Mouse (Mus musculus): ENCODE measurements at regions not wholly inside any gene's neighbourhood (a gene's known extent, or its start where the extent isn't known, plus 50 kb on each side); places are given as distances from the start of the nearest gene placed in this dataset.
"Not testable (repeated sequence)": the region's sequence is repeated elsewhere in the genome, so short reads cannot be mapped to it uniquely, and the experiment has no call there.

- TF ChIP-seq ZKSCAN1 (IDR thresholded peaks at IDR 0.05; ENCODE audit: borderline replicate concordance, low read depth, low read length): no peak
- TF ChIP-seq NELFE (IDR thresholded peaks at IDR 0.05; ENCODE audit: low read depth, low read length): no peak
- TF ChIP-seq UBTF (IDR thresholded peaks at IDR 0.05; ENCODE audit: low read depth, low read length): no peak
- TF ChIP-seq EP300 (IDR thresholded peaks at IDR 0.05; ENCODE audit: low read length): no peak
- TF ChIP-seq MYC (IDR thresholded peaks at IDR 0.05; ENCODE audit: low read depth, low read length): no peak
- TF ChIP-seq CTCF (conservative IDR thresholded peaks at IDR 0.05 in 1 of 2, IDR thresholded peaks at IDR 0.05 in 1 of 2; ENCODE audit: low read depth in 2 of 2, low read length in 2 of 2): no peak
- no peak for TF ChIP-seq MEF2A (IDR thresholded peaks at IDR 0.05; ENCODE audit: borderline replicate concordance, low read depth, low read length)
- TF ChIP-seq E2F4 (IDR thresholded peaks at IDR 0.05; ENCODE audit: insufficient replicate concordance, low read depth, low read length): no peak
- TF ChIP-seq NRF1 (IDR thresholded peaks at IDR 0.05; ENCODE audit: low read depth, low read length): no peak
- no peak for TF ChIP-seq TBP (conservative IDR thresholded peaks at IDR 0.05; ENCODE audit: low read depth, low read length)
- dilution Hi-C loops (cut with MboI; ENCODE audit: extremely low pct_ligation_motif_present, extremely low pct_unique_long_range_greater_than_20kb, low sequenced_read_pairs) (no loop called here), in situ Hi-C loops (cut with MboI; ENCODE audit: low pct_ligation_motif_present, low pct_unique_long_range_greater_than_20kb, low sequenced_read_pairs) (no loop called here)
- Histone ChIP-seq H3K27ac (ENCODE audit: insufficient read depth, low read depth) (no peak overlapping the region), H3K4me3 (replicated peaks in 1 of 3; ENCODE audit: low read depth in 2 of 3, low read length in 2 of 3, poor library complexity in 1 of 3) (no peak overlapping the region), H3K79me2 (replicated peaks; ENCODE audit: control insufficient read depth, extremely low read depth, insufficient read depth, poor library complexity, severe bottlenecking) (no peaks in the 10 kb centered on the region), H3K4me2 (ENCODE audit: insufficient read depth, low read depth, poor library complexity, severe bottlenecking) (no peak overlapping the region), H3K36me3 (replicated peaks in 1 of 2; ENCODE audit: control insufficient read depth in 1 of 2, insufficient read depth in 1 of 2, low read length in 1 of 2) (no peaks in the 10 kb centered on the region), H3K9me3 (replicated peaks; ENCODE audit: low read length) (no peaks in the 10 kb centered on the region), H3K4me1 (ENCODE audit: control insufficient read depth in 1 of 2, insufficient read depth in 2 of 2) (no peaks in the 10 kb centered on the region), H3K27me3 (replicated peaks) (no peaks in the 10 kb centered on the region), H3K9ac (ENCODE audit: insufficient read depth, low read depth) (no peak overlapping the region)
- no peak for DNase-seq (ENCODE audit: extremely low read depth)
Observed at GRCm38 (mm10) chr10:37725609-37726008, 586.9 kb upstream of the Marcks start.

GRCm38 (mm10) chr10:37724994-37725393, 586.3 kb upstream of the Marcks start:
- H3K36me3 ChIP-seq (replicated peaks in 1 of 2; ENCODE audit: control insufficient read depth in 1 of 2, insufficient read depth in 1 of 2, low read length in 1 of 2); H3K4me2 ChIP-seq (ENCODE audit: insufficient read depth, low read depth, poor library complexity, severe bottlenecking); H3K9ac ChIP-seq (ENCODE audit: insufficient read depth, low read depth); dilution Hi-C loops (cut with MboI; ENCODE audit: extremely low pct_ligation_motif_present, extremely low pct_unique_long_range_greater_than_20kb, low sequenced_read_pairs); H3K27me3 ChIP-seq (replicated peaks); DNase-seq (ENCODE audit: extremely low read depth); H3K4me1 ChIP-seq (ENCODE audit: control insufficient read depth in 1 of 2, insufficient read depth in 2 of 2); H3K27ac ChIP-seq (ENCODE audit: insufficient read depth, low read depth); in situ Hi-C loops (cut with MboI; ENCODE audit: low pct_ligation_motif_present, low pct_unique_long_range_greater_than_20kb, low sequenced_read_pairs); H3K9me3 ChIP-seq (replicated peaks; ENCODE audit: low read length); H3K79me2 ChIP-seq (replicated peaks; ENCODE audit: control insufficient read depth, extremely low read depth, insufficient read depth, poor library complexity, severe bottlenecking); H3K4me3 ChIP-seq (replicated peaks in 1 of 3; ENCODE audit: low read depth in 2 of 3, low read length in 2 of 3, poor library complexity in 1 of 3): not testable (repeated sequence)

GRCm38 (mm10) chr10:37720748-37721147, 582.0 kb upstream of the Marcks start:
- no peak overlapping the region for H3K9ac ChIP-seq (ENCODE audit: insufficient read depth, low read depth)
- no peaks in the 10 kb centered on the region for H3K36me3 ChIP-seq (replicated peaks in 1 of 2; ENCODE audit: control insufficient read depth in 1 of 2, insufficient read depth in 1 of 2, low read length in 1 of 2)
- no peak for DNase-seq (ENCODE audit: extremely low read depth)
- no peaks in the 10 kb centered on the region for H3K27me3 ChIP-seq (replicated peaks)
- no peak for TF ChIP-seq TBP (conservative IDR thresholded peaks at IDR 0.05; ENCODE audit: low read depth, low read length)
- no peak for TF ChIP-seq USF2 (conservative IDR thresholded peaks at IDR 0.05; ENCODE audit: low read depth, low read length)
- no peak for TF ChIP-seq KAT2A (IDR thresholded peaks at IDR 0.05; ENCODE audit: insufficient replicate concordance, low read length)
- no peak for TF ChIP-seq CHD1 (IDR thresholded peaks at IDR 0.05; ENCODE audit: low read depth, low read length)
- no peak for TF ChIP-seq MYC (IDR thresholded peaks at IDR 0.05; ENCODE audit: low read depth, low read length)
- no peak for TF ChIP-seq MXI1 (IDR thresholded peaks at IDR 0.05; ENCODE audit: low read depth, low read length)
- no peak for TF ChIP-seq MAZ (IDR thresholded peaks at IDR 0.05; ENCODE audit: low read depth, low read length)
- dilution Hi-C loops (cut with MboI; ENCODE audit: extremely low pct_ligation_motif_present, extremely low pct_unique_long_range_greater_than_20kb, low sequenced_read_pairs) (no loop called here), in situ Hi-C loops (cut with MboI; ENCODE audit: low pct_ligation_motif_present, low pct_unique_long_range_greater_than_20kb, low sequenced_read_pairs) (no loop called here)
- H3K79me2 ChIP-seq (replicated peaks; ENCODE audit: control insufficient read depth, extremely low read depth, insufficient read depth, poor library complexity, severe bottlenecking): no peaks in the 10 kb centered on the region
- no peaks in the 10 kb centered on the region for H3K4me1 ChIP-seq (ENCODE audit: control insufficient read depth in 1 of 2, insufficient read depth in 2 of 2)
- H3K4me3 ChIP-seq (replicated peaks in 1 of 3; ENCODE audit: low read depth in 2 of 3, low read length in 2 of 3, poor library complexity in 1 of 3): no peak overlapping the region
- H3K4me2 ChIP-seq (ENCODE audit: insufficient read depth, low read depth, poor library complexity, severe bottlenecking): no peak overlapping the region
- no peaks in the 10 kb centered on the region for H3K9me3 ChIP-seq (replicated peaks; ENCODE audit: low read length)
- no peak overlapping the region for H3K27ac ChIP-seq (ENCODE audit: insufficient read depth, low read depth)

All from CH12.LX (cell line).